Mouse (Mus musculus) activated CD4-positive, CD25-positive, alpha-beta regulatory T cell, adult 4 months (primary cell): ENCODE measurements around the gene Mas1. TPM values are rescaled to one million over a fixed set of nuclear protein-coding genes. Genes with fewer than 3 reads are reported as not detected.

Experiments
- polyA plus RNA-seq, 2 experiments: library from polyadenylated mRNA; unstranded; fragments of 100-300 nt; shearing (Covaris generic); gene quantifications; one replicate each; pipeline ENCODE4 v1.2.1; 2017

Gene Mas1
- polyA plus RNA-seq, 2 experiments from 2014 or later = 0.26 TPM; not detected in 1

Other genes starting within 250 kb of the Mas1 start
- gene Slc22a1, start 192.3 kb downstream of the Mas1 start, polyA plus RNA-seq = under 1 TPM in 1 of 2 experiments, not detected in 1; 0.81 TPM
- 10 to 100 TPM; 23.9 to 33.2 TPM for gene Igf2r, start 98.5 kb downstream of the Mas1 start, polyA plus RNA-seq
- gene Mrgprh, start 7.9 kb upstream of the Mas1 start, polyA plus RNA-seq = not detected
- gene Pnldc1, start 42.1 kb upstream of the Mas1 start, polyA plus RNA-seq = 1 to 10 TPM in 1 of 2 experiments, under 1 TPM in 1; 0.62 to 1.2 TPM
- gene Tcp1, start 47.6 kb upstream of the Mas1 start, polyA plus RNA-seq = 100 to 1,000 TPM; 259 to 267 TPM
- 100 to 1,000 TPM; 209 to 240 TPM for gene Mrpl18, start 48.2 kb upstream of the Mas1 start, polyA plus RNA-seq
- gene Acat3, start 72.5 kb upstream of the Mas1 start, polyA plus RNA-seq = under 1 TPM in 1 of 2 experiments, not detected in 1; 0.93 TPM
- 10 to 100 TPM; 38.5 to 40.3 TPM for gene Acat2, start 92.6 kb upstream of the Mas1 start, polyA plus RNA-seq
- gene Wtap, start 126.0 kb upstream of the Mas1 start, polyA plus RNA-seq = 100 to 1,000 TPM; 110 to 181 TPM
- gene Sod2, start 138.7 kb upstream of the Mas1 start, polyA plus RNA-seq = 10 to 100 TPM; 62.4 to 64.0 TPM
- gene Gpr31b, start 184.2 kb upstream of the Mas1 start, polyA plus RNA-seq = not detected
- gene Tcp10b, start 193.0 kb upstream of the Mas1 start, polyA plus RNA-seq = not detected